Mouse (Mus musculus): Measurements from ENCODE around the gene Dcbld2. TPM values are rescaled to one million over a fixed set of nuclear protein-coding genes. Genes with fewer than 3 reads are reported as not detected.

Gene Dcbld2
- 6.1 TPM in 2 replicates for polyA plus RNA-seq (2015; fragmentation: Nextera tagmentation; extraction: Ambion mirVana)

GRCm38 (mm10) chr16:58408062-58408486 lies at the start of gene Dcbld2:
Gene Dcbld2 (plus strand): TSS chr16:58408443.
- Histone ChIP-seq H3K36me3 (no peaks in the 10 kb centered on the region), H3K27me3 (no peaks in the 10 kb centered on the region), H3K27ac (peak within 1 kb of the TSS; percentile 92), H3K9ac (replicated peaks) (peak within 1 kb of the TSS; percentile 88), H3K9me3 (no peaks in the 10 kb centered on the region), H3K4me3 (replicated peaks) (peak within 1 kb of the TSS; percentile 95), H3K4me2 (replicated peaks) (peak within 1 kb of the TSS; percentile 79), H3K4me1 (replicated peaks) (peaks cover 16% of the 10 kb centered on the region)
- under 1% methylated on average over 26 of the region's 32 CpGs for WGBS
- ATAC-seq: peak; percentile 100

GRCm38 (mm10) chr16:58377170-58377569 lies 31.1 kb upstream of the Dcbld2 start:
- ATAC-seq: no peak
- H3K9ac ChIP-seq (replicated peaks): no peak overlapping the region
- 72% methylated on average over 1 of the region's 1 CpGs for WGBS

GRCm38 (mm10) chr16:58377756-58378503 lies 30.3 kb upstream of the Dcbld2 start:
- Histone ChIP-seq H3K36me3 (no peaks in the 10 kb centered on the region), H3K27me3 (no peaks in the 10 kb centered on the region), H3K4me1 (replicated peaks) (no peaks in the 10 kb centered on the region), H3K4me3 (replicated peaks) (no peak overlapping the region), H3K9ac (replicated peaks) (no peak overlapping the region), H3K9me3 (no peaks in the 10 kb centered on the region), H3K27ac (no peak overlapping the region), H3K4me2 (replicated peaks) (no peak overlapping the region)
- 75% methylated on average over 13 of the region's 13 CpGs for WGBS
- no peak for ATAC-seq

More at GRCm38 (mm10) chr16:58377170-58377569, 31.1 kb upstream of the Dcbld2 start:
- H3K4me2 ChIP-seq (replicated peaks): no peak overlapping the region
- no peaks in the 10 kb centered on the region for H3K36me3 ChIP-seq
- no peaks in the 10 kb centered on the region for H3K27me3 ChIP-seq
- H3K27ac ChIP-seq: no peak overlapping the region
- H3K4me1 ChIP-seq (replicated peaks): no peaks in the 10 kb centered on the region
- no peak overlapping the region for H3K4me3 ChIP-seq (replicated peaks)
- H3K9me3 ChIP-seq: no peaks in the 10 kb centered on the region

- no peak overlapping the region for H3K4me2 ChIP-seq (replicated peaks)
- peaks cover 5% of the 10 kb centered on the region; the same call in 1 of the 2 replicates for H3K4me1 ChIP-seq (replicated peaks)
- H3K4me3 ChIP-seq (replicated peaks): no peak overlapping the region
- ATAC-seq: no peak
- no peak overlapping the region for H3K27ac ChIP-seq
- 93% methylated on average over 4 of the region's 4 CpGs for WGBS
- H3K9ac ChIP-seq (replicated peaks): no peak overlapping the region
- H3K27me3 ChIP-seq: no peaks in the 10 kb centered on the region
- H3K9me3 ChIP-seq: no peaks in the 10 kb centered on the region
- no peaks in the 10 kb centered on the region for H3K36me3 ChIP-seq
Measured at GRCm38 (mm10) chr16:58386241-58386757, 21.9 kb upstream of the Dcbld2 start.

GRCm38 (mm10) chr16:58389143-58389755 lies 19.0 kb upstream of the Dcbld2 start:
- H3K27me3 ChIP-seq: no peaks in the 10 kb centered on the region
- H3K4me2 ChIP-seq (replicated peaks): no peak overlapping the region
- H3K27ac ChIP-seq: no peak overlapping the region
- H3K4me1 ChIP-seq (replicated peaks): peaks cover 5% of the 10 kb centered on the region; the same call in 1 of the 2 replicates
- no peak overlapping the region for H3K9ac ChIP-seq (replicated peaks)
- no peaks in the 10 kb centered on the region for H3K36me3 ChIP-seq
- no peak overlapping the region for H3K4me3 ChIP-seq (replicated peaks)
- 14% methylated on average over 7 of the region's 7 CpGs for WGBS
- 0 out of 2 replicates have a peak, but pooled peaks have one; percentile 37 for ATAC-seq
- no peaks in the 10 kb centered on the region for H3K9me3 ChIP-seq

- no peak overlapping the region for H3K27ac ChIP-seq
- no peaks in the 10 kb centered on the region for H3K9me3 ChIP-seq
- peaks cover 5% of the 10 kb centered on the region; the same call in 1 of the 2 replicates for H3K4me1 ChIP-seq (replicated peaks)
- WGBS: 85% methylated on average over 3 of the region's 3 CpGs
- H3K9ac ChIP-seq (replicated peaks): no peak overlapping the region
- H3K27me3 ChIP-seq: no peaks in the 10 kb centered on the region
- H3K4me3 ChIP-seq (replicated peaks): no peak overlapping the region
- no peak overlapping the region for H3K4me2 ChIP-seq (replicated peaks)
- no peak for ATAC-seq
- no peaks in the 10 kb centered on the region for H3K36me3 ChIP-seq
Measured at GRCm38 (mm10) chr16:58393036-58393435, 15.2 kb upstream of the Dcbld2 start.

- Histone ChIP-seq H3K36me3 (no peaks in the 10 kb centered on the region), H3K27ac (no peak overlapping the region), H3K27me3 (no peaks in the 10 kb centered on the region), H3K4me2 (replicated peaks) (no peak overlapping the region), H3K9me3 (no peaks in the 10 kb centered on the region), H3K4me1 (replicated peaks) (peaks cover 1% of the 10 kb centered on the region; the same call in 1 of the 2 replicates), H3K9ac (replicated peaks) (no peak overlapping the region), H3K4me3 (replicated peaks) (no peak overlapping the region)
- no peak for ATAC-seq
- 91% methylated on average over 5 of the region's 5 CpGs for WGBS
Measured at GRCm38 (mm10) chr16:58394156-58394555, 14.1 kb upstream of the Dcbld2 start.

- Histone ChIP-seq H3K27me3 (no peaks in the 10 kb centered on the region), H3K9me3 (no peaks in the 10 kb centered on the region), H3K36me3 (no peaks in the 10 kb centered on the region), H3K4me2 (replicated peaks) (no peak overlapping the region), H3K27ac (no peak overlapping the region), H3K9ac (replicated peaks) (no peak overlapping the region), H3K4me1 (replicated peaks) (no peaks in the 10 kb centered on the region), H3K4me3 (replicated peaks) (no peak overlapping the region)
- ATAC-seq: no peak
- WGBS: 90% methylated on average over 3 of the region's 3 CpGs
Measured at GRCm38 (mm10) chr16:58398604-58399003, 9.6 kb upstream of the Dcbld2 start.

GRCm38 (mm10) chr16:58401079-58401478 lies 7.2 kb upstream of the Dcbld2 start:
- Histone ChIP-seq H3K36me3 (no peaks in the 10 kb centered on the region), H3K27ac (no peak overlapping the region), H3K4me2 (replicated peaks) (no peak overlapping the region), H3K9ac (replicated peaks) (no peak overlapping the region), H3K4me1 (replicated peaks) (no peaks in the 10 kb centered on the region), H3K4me3 (replicated peaks) (no peak overlapping the region), H3K9me3 (no peaks in the 10 kb centered on the region), H3K27me3 (no peaks in the 10 kb centered on the region)
- ATAC-seq: no peak
- 63% methylated on average over 2 of the region's 2 CpGs for WGBS

- WGBS: 50% methylated on average over 7 of the region's 7 CpGs
- H3K27me3 ChIP-seq: no peaks in the 10 kb centered on the region
- H3K4me2 ChIP-seq (replicated peaks): no peak overlapping the region
- no peak overlapping the region for H3K27ac ChIP-seq
- no peak for ATAC-seq
- H3K4me1 ChIP-seq (replicated peaks): peaks cover 6% of the 10 kb centered on the region
- no peak overlapping the region for H3K4me3 ChIP-seq (replicated peaks)
- no peaks in the 10 kb centered on the region for H3K36me3 ChIP-seq
- H3K9ac ChIP-seq (replicated peaks): no peak overlapping the region
- H3K9me3 ChIP-seq: no peaks in the 10 kb centered on the region
Measured at GRCm38 (mm10) chr16:58404665-58405064, 3.6 kb upstream of the Dcbld2 start.

GRCm38 (mm10) chr16:58405271-58405670 lies 3.0 kb upstream of the Dcbld2 start:
- Histone ChIP-seq H3K9me3 (no peaks in the 10 kb centered on the region), H3K4me2 (replicated peaks) (no peak overlapping the region), H3K27me3 (no peaks in the 10 kb centered on the region), H3K4me3 (replicated peaks) (no peak overlapping the region), H3K27ac (no peak overlapping the region), H3K36me3 (no peaks in the 10 kb centered on the region), H3K4me1 (replicated peaks) (peaks cover 10% of the 10 kb centered on the region), H3K9ac (replicated peaks) (no peak overlapping the region)
- WGBS: 93% methylated on average over 4 of the region's 4 CpGs
- ATAC-seq: no peak

All from midbrain, embryonic 13.5 days (tissue).